Mouse (Mus musculus): ENCODE measurements around the gene Scaf4. TPM values are rescaled to one million over a fixed set of nuclear protein-coding genes. Genes with fewer than 3 reads are reported as not detected.

Gene Scaf4
- polyA plus RNA-seq (2015; fragmentation: Illumina TruSeq; extraction: RNeasy Lipid Tissue Mini Kit (QIAGEN cat#74804); ENCODE audit: insufficient read depth, low read depth, low replicate concordance) = 7.3 TPM

GRCm38 (mm10) chr16:90283905-90284891 is at the start of gene Scaf4:
TSS of gene Scaf4 (minus strand) at chr16:90284503.

GRCm38 (mm10) chr16:90220026-90220891 is 64.0 kb downstream of the Scaf4 start, which contains the start of gene Sod1:
TSS of gene Sod1 (plus strand) at chr16:90220754.

Other genes with a start within 250 kb of the Scaf4 start
- 2.0 TPM for gene Tiam1, start 140.7 kb downstream of the Scaf4 start, polyA plus RNA-seq (2015; fragmentation: Illumina TruSeq; extraction: RNeasy Lipid Tissue Mini Kit (QIAGEN cat#74804); ENCODE audit: insufficient read depth, low read depth, low replicate concordance)
- gene Sod1, start 63.7 kb downstream of the Scaf4 start, polyA plus RNA-seq (2015; fragmentation: Illumina TruSeq; extraction: RNeasy Lipid Tissue Mini Kit (QIAGEN cat#74804); ENCODE audit: insufficient read depth, low read depth, low replicate concordance) = 127 TPM
- gene Hunk, start 101.5 kb upstream of the Scaf4 start, polyA plus RNA-seq (2015; fragmentation: Illumina TruSeq; extraction: RNeasy Lipid Tissue Mini Kit (QIAGEN cat#74804); ENCODE audit: insufficient read depth, low read depth, low replicate concordance) = 0.39 TPM